Mouse (Mus musculus) gastrocnemius, postnatal 4 days (tissue): ENCODE results near the gene Siah1a. TPM values are rescaled to one million over a fixed set of nuclear protein-coding genes. Genes with fewer than 3 reads are reported as not detected.
A peak's percentile ranks its signal among the peaks of the same experiment; 100 is the strongest.

Experiments
- DNase-seq, 2 experiments: peaks; one replicate each; pipeline ENCODE4 v3.0.0; 2021 to 2022; ENCODE audit warnings: low spot score in 2 of 2, mixed read lengths in 2 of 2
- long read RNA-seq, 2 experiments: library from polyadenylated mRNA; stranded (forward); transcript quantifications; one replicate each; pipeline ENCODE4 v2.0.0; 2021
- total RNA-seq, 2 experiments: library from RNA; stranded (reverse); gene quantifications; 2 replicates each; pipeline ENCODE4 v1.2.3; 2021

Gene Siah1a
- 10 to 100 TPM; 21.4 to 26.0 TPM for total RNA-seq
- long read RNA-seq, experiment 1, transcript Siah1a-201 (2 exons, 1,968 nt): major isoform, 72 of 75 reads
- long read RNA-seq, experiment 1, partial matches to known transcripts: 0 of 75 reads
- long read RNA-seq, experiment 1, other reads (novel, unspliced or antisense): 3 of 75 reads
- long read RNA-seq, experiment 2, transcript Siah1a-201 (2 exons, 1,968 nt): major isoform, 78 of 78 reads
- long read RNA-seq, experiment 2, partial matches to known transcripts: 0 of 78 reads
- long read RNA-seq, experiment 2, other reads (novel, unspliced or antisense): 0 of 78 reads

DNA sequence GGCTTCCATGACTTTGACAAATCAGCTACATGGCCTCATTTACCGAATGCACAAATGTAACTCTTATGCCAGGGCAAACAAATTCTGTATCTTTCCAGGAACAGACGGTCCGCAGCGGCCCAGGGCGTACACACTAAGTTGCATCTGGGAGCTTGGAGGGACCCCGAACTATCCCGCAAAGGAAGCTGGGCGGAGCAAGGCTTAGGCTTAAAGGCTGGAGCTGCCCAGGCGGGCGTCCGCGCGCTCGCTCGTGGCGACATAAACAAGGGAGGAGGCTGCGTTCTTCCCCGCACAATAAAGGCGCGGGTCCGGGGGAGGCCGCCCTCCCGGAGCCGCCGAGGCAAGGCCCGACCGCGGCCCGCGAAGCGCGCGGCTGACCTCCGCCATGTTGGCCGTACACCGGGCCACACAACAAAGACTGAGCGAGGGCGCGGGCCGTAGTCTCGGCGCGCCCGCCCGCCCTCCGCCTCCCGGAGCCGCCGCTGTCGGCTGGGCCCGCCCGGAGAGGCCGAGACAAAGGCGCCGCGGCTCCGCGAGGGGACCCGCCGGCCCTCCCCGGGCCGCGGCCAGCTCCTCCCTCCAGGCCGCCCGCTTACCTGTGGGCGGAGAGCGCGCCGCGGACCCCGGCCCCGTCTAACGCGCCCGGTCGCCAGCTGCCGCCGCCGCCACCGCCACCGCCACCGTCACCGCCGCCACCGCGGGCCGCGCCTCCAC is at the start of gene Siah1a, which contains the start of gene Gm10638:
Gene Siah1a, minus strand, starts transcription at position 714 of the 714 bp plus-strand sequence.
Gene Gm10638, plus strand, starts transcription at position 479 of the 714 bp plus-strand sequence.
- DNase-seq: peak; percentile 48 to 71

- DNase-seq: no peak
These were observed 49.0 kb upstream of the Siah1a start for GRCm38 (mm10) chr8:86794716-86795115.

- DNase-seq: no peak
These were observed 45.8 kb upstream of the Siah1a start for GRCm38 (mm10) chr8:86791542-86791941.

DNA sequence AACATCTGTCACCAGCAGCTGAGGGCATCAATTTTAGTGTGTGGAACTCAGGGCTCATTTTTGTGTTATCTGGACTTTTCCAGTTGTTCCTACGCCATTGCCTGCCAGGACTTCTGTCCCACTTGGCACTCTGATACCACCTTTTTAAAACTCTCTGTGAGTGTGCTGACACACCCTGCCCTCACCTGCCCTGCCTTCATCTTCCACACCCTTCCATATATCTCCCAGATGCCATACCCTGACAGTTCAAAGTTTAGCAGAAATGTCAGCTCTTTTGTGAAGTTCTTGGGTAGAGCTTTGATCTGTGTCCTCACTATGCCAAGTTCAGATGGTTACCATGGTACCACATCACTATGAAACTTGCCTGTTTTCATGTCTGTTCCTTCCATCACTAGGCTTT is 43.8 kb upstream of the Siah1a start:
- DNase-seq: no peak

GRCm38 (mm10) chr8:86787891-86788420 is 42.2 kb upstream of the Siah1a start:
- peak in 1 of 2 experiments; percentile 42 for DNase-seq

DNA sequence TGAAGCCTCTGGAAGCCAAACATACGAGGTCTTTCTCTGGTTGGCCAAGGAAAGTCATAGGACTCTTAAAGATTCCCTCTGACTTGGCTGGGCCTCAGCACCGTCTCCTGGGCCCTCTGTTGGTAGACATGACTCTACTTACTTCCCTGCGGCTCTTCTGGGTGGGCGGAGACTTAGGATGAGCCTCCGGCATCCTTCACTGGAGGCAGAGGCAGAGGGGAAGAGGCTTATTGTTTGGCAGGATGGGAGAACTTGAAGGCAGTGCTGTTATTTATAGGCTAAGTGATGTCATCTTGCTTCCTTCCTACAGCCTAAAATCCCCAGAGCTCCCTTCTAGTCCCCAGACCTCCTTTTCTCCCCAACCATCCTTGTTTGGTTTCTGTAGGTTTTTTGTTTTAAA is 40.8 kb upstream of the Siah1a start:
- no peak for DNase-seq

DNA sequence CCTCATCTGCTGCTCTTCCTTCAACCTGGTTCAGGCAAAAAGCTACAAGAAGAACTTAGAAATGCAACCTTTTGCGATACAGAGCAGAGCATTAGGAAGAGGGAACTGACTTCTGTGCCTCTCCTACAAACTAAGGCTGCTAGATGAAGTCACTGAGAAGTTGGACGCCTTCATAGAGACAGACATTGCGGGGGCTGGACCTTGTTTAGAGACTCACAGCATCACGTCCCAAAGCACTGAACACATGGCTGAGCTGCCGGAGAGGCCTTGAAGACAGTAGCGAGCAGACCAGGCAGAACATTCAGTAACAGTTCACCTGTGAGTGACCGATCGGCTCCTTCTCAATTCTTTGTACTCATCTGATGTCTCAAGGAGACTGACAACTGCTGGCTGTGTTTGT is 35.4 kb upstream of the Siah1a start:
- no peak for DNase-seq

GRCm38 (mm10) chr8:86779207-86779606 is 33.5 kb upstream of the Siah1a start:
- DNase-seq: no peak

GRCm38 (mm10) chr8:86769945-86770715 is 24.4 kb upstream of the Siah1a start:
- DNase-seq: no peak

GRCm38 (mm10) chr8:86768499-86768898 is 22.8 kb upstream of the Siah1a start:
- DNase-seq: peak in 1 of 2 experiments; percentile 43

GRCm38 (mm10) chr8:86766548-86767211 is 20.9 kb upstream of the Siah1a start:
- no peak for DNase-seq

GRCm38 (mm10) chr8:86765669-86766068 is 19.9 kb upstream of the Siah1a start:
- DNase-seq: no peak

- no peak for DNase-seq
These were observed 19.4 kb upstream of the Siah1a start for GRCm38 (mm10) chr8:86765155-86765554.

DNA sequence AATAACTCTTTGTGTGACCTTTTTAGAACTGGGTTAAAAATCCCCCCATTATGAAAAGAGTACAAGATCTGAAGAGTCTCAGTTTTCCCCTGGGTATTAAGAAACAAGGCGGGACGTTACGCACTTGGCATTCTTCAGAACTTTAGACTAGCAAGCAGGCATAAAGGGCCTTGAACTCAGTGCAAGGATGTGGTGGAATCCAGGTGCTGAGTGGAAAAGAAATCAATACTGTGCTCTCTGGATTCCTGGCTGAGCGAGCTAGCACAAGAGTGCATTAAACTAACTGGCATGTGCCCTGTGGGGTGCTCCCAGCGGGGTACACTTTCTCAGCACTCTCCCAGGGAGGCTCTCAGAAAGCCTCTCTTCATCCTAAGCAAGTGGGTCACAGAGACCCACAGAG is 17.1 kb upstream of the Siah1a start:
- DNase-seq: no peak

DNA sequence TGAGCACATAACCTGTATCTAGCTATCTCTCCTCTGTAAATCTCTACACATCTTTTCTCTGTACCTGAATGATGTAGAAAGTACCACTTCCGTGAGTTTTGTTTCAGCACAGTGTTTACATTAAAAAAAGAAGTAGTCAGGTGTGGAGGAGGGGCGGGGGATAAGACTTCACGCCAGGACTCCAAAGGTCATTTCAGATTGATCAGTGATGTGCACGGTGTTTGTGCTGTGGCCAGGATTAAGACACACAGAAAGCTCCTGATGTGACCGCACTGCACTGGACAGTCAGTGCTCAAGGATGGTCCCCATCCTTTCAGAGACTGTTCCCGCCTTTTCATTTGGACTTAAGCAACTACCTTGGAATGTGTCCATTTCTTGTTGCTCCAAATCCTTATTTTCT is 15.0 kb upstream of the Siah1a start:
- no peak for DNase-seq

- DNase-seq: no peak
These were observed 13.4 kb upstream of the Siah1a start for GRCm38 (mm10) chr8:86759090-86759491.

- no peak for DNase-seq
These were observed 12.9 kb upstream of the Siah1a start for GRCm38 (mm10) chr8:86758651-86759050.

DNA sequence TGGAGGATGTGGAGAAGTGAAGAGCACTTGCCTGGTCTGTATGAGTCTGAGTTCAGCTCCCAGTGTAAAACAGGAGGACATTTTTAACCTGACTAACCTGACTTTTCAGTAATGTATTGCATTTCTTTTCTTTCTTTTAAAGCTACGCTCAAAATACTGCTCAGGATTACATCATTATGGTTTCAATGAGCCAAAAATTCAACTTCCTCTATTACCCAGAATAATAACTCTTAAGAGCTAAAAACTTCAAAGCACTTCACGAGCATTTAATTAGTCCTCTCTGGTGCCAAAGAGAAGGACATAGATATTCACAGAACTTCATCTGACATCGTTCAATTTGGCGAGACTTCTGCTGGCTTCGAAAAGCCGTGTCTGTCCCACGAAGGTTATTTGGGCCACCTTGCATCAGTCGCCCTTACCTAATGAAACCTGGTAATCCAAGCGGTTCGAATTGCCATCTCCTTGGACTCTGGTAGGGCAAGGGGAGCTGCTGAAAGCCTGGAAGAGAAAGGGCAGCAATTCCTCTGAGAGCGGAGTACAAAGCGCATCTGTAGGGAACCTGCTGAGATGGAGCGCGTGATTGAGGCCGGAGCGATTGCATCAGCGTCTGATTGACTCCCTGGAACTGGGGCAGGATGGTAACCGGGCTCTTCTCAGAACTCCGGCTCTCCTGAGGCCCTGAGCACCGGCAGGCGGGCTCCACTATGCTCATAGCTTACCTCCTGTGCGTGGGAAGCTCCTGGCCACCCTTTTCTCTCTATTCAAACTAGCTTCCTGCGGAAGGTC is 11.4 kb upstream of the Siah1a start:
- no peak for DNase-seq

GRCm38 (mm10) chr8:86749842-86750241 is 4.1 kb upstream of the Siah1a start:
- no peak for DNase-seq

GRCm38 (mm10) chr8:86746511-86746910 is 777 bp upstream of the Siah1a start:
- no peak for DNase-seq
